Mouse (Mus musculus): ENCODE results near the gene Il17rd.

The Il17rd gene

GRCm38 (mm10) chr14:27096133-27096532 is 57.4 kb downstream of the Il17rd start:
- no peak for DNase-seq (ENCODE audit: low spot score)

GRCm38 (mm10) chr14:27096779-27097178 is 58.0 kb downstream of the Il17rd start:
- DNase-seq (ENCODE audit: low spot score): peak; percentile 56

GRCm38 (mm10) chr14:27101735-27102134 is 63.0 kb downstream of the Il17rd start:
- no peak for DNase-seq (ENCODE audit: low spot score)

GRCm38 (mm10) chr14:27102720-27103119 is 64.0 kb downstream of the Il17rd start:
- DNase-seq (ENCODE audit: low spot score): no peak

- DNase-seq (ENCODE audit: low spot score): no peak
These were observed 67.2 kb downstream of the Il17rd start for GRCm38 (mm10) chr14:27105731-27106457.

GRCm38 (mm10) chr14:27108748-27109504 is 70.2 kb downstream of the Il17rd start:
- peak; percentile 40 for DNase-seq (ENCODE audit: low spot score)

GRCm38 (mm10) chr14:27114362-27115274 is 75.9 kb downstream of the Il17rd start, which contains the start of gene Arhgef3:
Gene Arhgef3, plus strand, starts transcription at chr14:27114899.
- peak; percentile 68 for DNase-seq (ENCODE audit: low spot score)

- DNase-seq (ENCODE audit: low spot score): peak; percentile 71
These were observed 76.5 kb downstream of the Il17rd start for GRCm38 (mm10) chr14:27115275-27115660.

GRCm38 (mm10) chr14:27115991-27116390 is 77.2 kb downstream of the Il17rd start:
- DNase-seq (ENCODE audit: low spot score): no peak

GRCm38 (mm10) chr14:27116577-27117165 is 77.9 kb downstream of the Il17rd start:
- no peak for DNase-seq (ENCODE audit: low spot score)

GRCm38 (mm10) chr14:27118546-27118945 is 79.8 kb downstream of the Il17rd start:
- DNase-seq (ENCODE audit: low spot score): no peak

GRCm38 (mm10) chr14:27122646-27123045 is 83.9 kb downstream of the Il17rd start:
- peak; percentile 46 for DNase-seq (ENCODE audit: low spot score)

GRCm38 (mm10) chr14:27123543-27123942 is 84.8 kb downstream of the Il17rd start:
- DNase-seq (ENCODE audit: low spot score): no peak

GRCm38 (mm10) chr14:27130031-27130430 is 91.3 kb downstream of the Il17rd start:
- no peak for DNase-seq (ENCODE audit: low spot score)

- DNase-seq (ENCODE audit: low spot score): no peak
These were observed 91.9 kb downstream of the Il17rd start for GRCm38 (mm10) chr14:27130676-27131075.

- DNase-seq (ENCODE audit: low spot score): no peak
These were observed 92.8 kb downstream of the Il17rd start for GRCm38 (mm10) chr14:27131521-27131920.

GRCm38 (mm10) chr14:27138891-27139290 is 100.2 kb downstream of the Il17rd start:
- no peak for DNase-seq (ENCODE audit: low spot score)

GRCm38 (mm10) chr14:27139968-27140367 is 101.2 kb downstream of the Il17rd start:
- no peak for DNase-seq (ENCODE audit: low spot score)

GRCm38 (mm10) chr14:27141486-27141885 is 102.7 kb downstream of the Il17rd start:
- no peak for DNase-seq (ENCODE audit: low spot score)

GRCm38 (mm10) chr14:27142680-27143079 is 103.9 kb downstream of the Il17rd start:
- DNase-seq (ENCODE audit: low spot score): no peak

GRCm38 (mm10) chr14:27145171-27146045 is 106.7 kb downstream of the Il17rd start:
- DNase-seq (ENCODE audit: low spot score): no peak

Measured in testis, postnatal 14 days (tissue).